Mouse (Mus musculus) CH12.LX (cell line): ENCODE results near the gene Lamtor4. TPM values are rescaled to one million over a fixed set of nuclear protein-coding genes. Genes with fewer than 3 reads are reported as not detected.

ENCODE experiments used
- DNase-seq: peaks from one replicate; pipeline ENCODE4 v3.0.0-alpha.2; 2013; ENCODE audit errors: extremely low read depth
- H3K27ac ChIP-seq: 2 replicates; pipeline ENCODE4 v1.5.1; 2012; ENCODE audit warnings: low read depth, mild to moderate bottlenecking, control low read depth, moderate library complexity; ENCODE audit not compliant: insufficient read depth
- H3K27me3 ChIP-seq: replicated peaks from 2 replicates; pipeline ENCODE3; 2012; ENCODE audit warnings: inconsistent platforms
- H3K36me3 ChIP-seq, 2 experiments: replicated peaks in 1 of 2; 2 replicates each; pipeline versions ENCODE3 to v1.6.1; 2012; ENCODE audit warnings: inconsistent platforms in 1 of 2, low read length in 1 of 2, mild to moderate bottlenecking in 1 of 2, mixed read lengths in 1 of 2, moderate library complexity in 1 of 2; ENCODE audit not compliant: control insufficient read depth in 1 of 2, insufficient read depth in 1 of 2
- H3K4me1 ChIP-seq, 2 experiments: 2 replicates each; pipeline ENCODE4 v1.6.1; 2012; ENCODE audit warnings: inconsistent platforms in 1 of 2, moderate library complexity in 1 of 2; ENCODE audit not compliant: insufficient read depth in 2 of 2, control insufficient read depth in 1 of 2
- H3K4me2 ChIP-seq: 2 replicates; pipeline ENCODE4 v1.6.1; 2012; ENCODE audit warnings: low read depth, mild to moderate bottlenecking, control low read depth; ENCODE audit not compliant: poor library complexity, insufficient read depth, severe bottlenecking
- H3K4me3 ChIP-seq, 3 experiments: fragments of 150-350 bp in 1 of 3; sonication (generic) in 1 of 3; replicated peaks in 1 of 3; 2 replicates each; pipeline versions ENCODE3 to v1.5.1; 2011 to 2012; ENCODE audit warnings: low read depth in 2 of 3, low read length in 2 of 3, mild to moderate bottlenecking in 2 of 3, moderate library complexity in 2 of 3, control low read depth in 1 of 3, improper control_type of control experiment in 1 of 3, inconsistent platforms in 1 of 3, mixed read lengths in 1 of 3; ENCODE audit not compliant: poor library complexity in 1 of 3
- H3K79me2 ChIP-seq: replicated peaks from 2 replicates; pipeline ENCODE4 v1.6.1; 2012; ENCODE audit warnings: mild to moderate bottlenecking, moderate library complexity; ENCODE audit not compliant: control insufficient read depth, poor library complexity, insufficient read depth, severe bottlenecking; ENCODE audit errors: extremely low read depth
- H3K9ac ChIP-seq: 2 replicates; pipeline ENCODE4 v1.6.1; 2012; ENCODE audit warnings: low read depth, mild to moderate bottlenecking, control low read depth, moderate library complexity; ENCODE audit not compliant: insufficient read depth
- H3K9me3 ChIP-seq: replicated peaks from 2 replicates; pipeline ENCODE3; 2012; ENCODE audit warnings: low read length, inconsistent platforms, mixed read lengths
- CTCF ChIP-seq, 2 experiments: IDR thresholded peaks in 1 of 2; conservative IDR thresholded peaks in 1 of 2; 2 replicates each; pipeline ENCODE4 v1.5.1; 2011 to 2012; ENCODE audit warnings: low read depth in 2 of 2, low read length in 2 of 2, improper control_type of control experiment in 1 of 2, inconsistent platforms in 1 of 2, mild to moderate bottlenecking in 1 of 2, moderate library complexity in 1 of 2
- E2F4 ChIP-seq: IDR thresholded peaks from 2 replicates; pipeline ENCODE4 v1.6.1; 2011; ENCODE audit warnings: low read depth, low read length, improper control_type of control experiment; ENCODE audit not compliant: insufficient replicate concordance
- ETS1 ChIP-seq: conservative IDR thresholded peaks from 2 replicates; pipeline ENCODE4 v1.6.1; 2012; ENCODE audit warnings: low read depth, mild to moderate bottlenecking, inconsistent platforms, low read length, improper control_type of control experiment, moderate library complexity
- GABPA ChIP-seq: IDR thresholded peaks from 2 replicates; pipeline ENCODE4 v1.6.1; 2012; ENCODE audit warnings: low read depth, low read length, improper control_type of control experiment, inconsistent platforms; ENCODE audit not compliant: insufficient replicate concordance
- HCFC1 ChIP-seq: IDR thresholded peaks from 2 replicates; pipeline ENCODE4 v1.6.1; 2012; ENCODE audit warnings: low read depth, mild to moderate bottlenecking, inconsistent platforms, low read length, improper control_type of control experiment
- IRF4 ChIP-seq: IDR thresholded peaks from 2 replicates; pipeline ENCODE4 v1.6.1; 2014; ENCODE audit warnings: low read depth, mild to moderate bottlenecking, inconsistent platforms, low read length, improper control_type of control experiment
- KAT2A ChIP-seq: IDR thresholded peaks from 2 replicates; pipeline ENCODE4 v1.6.1; 2012; ENCODE audit warnings: low read length, improper control_type of control experiment, inconsistent platforms; ENCODE audit not compliant: insufficient replicate concordance
- MAFK ChIP-seq: IDR thresholded peaks from 2 replicates; pipeline ENCODE4 v1.6.1; 2011; ENCODE audit warnings: low read length, improper control_type of control experiment; ENCODE audit not compliant: insufficient replicate concordance
- MAX ChIP-seq: IDR thresholded peaks from 2 replicates; pipeline ENCODE4 v1.6.1; 2011; ENCODE audit warnings: low read length, improper control_type of control experiment
- MEF2A ChIP-seq: IDR thresholded peaks from 2 replicates; pipeline ENCODE4 v1.6.1; 2014; ENCODE audit warnings: low read depth, mild to moderate bottlenecking, inconsistent platforms, low read length, improper control_type of control experiment, borderline replicate concordance
- MXI1 ChIP-seq: IDR thresholded peaks from 2 replicates; pipeline ENCODE4 v1.6.1; 2011; ENCODE audit warnings: mild to moderate bottlenecking, low read depth, low read length, improper control_type of control experiment
- MYC ChIP-seq: IDR thresholded peaks from 2 replicates; pipeline ENCODE4 v1.6.1; 2011; ENCODE audit warnings: low read depth, mild to moderate bottlenecking, improper control_type of control experiment, low read length
- PAX5 ChIP-seq: IDR thresholded peaks from 2 replicates; pipeline ENCODE4 v1.6.1; 2012; ENCODE audit warnings: low read length, inconsistent platforms, mixed read lengths
- POLR2AphosphoS2 ChIP-seq: IDR thresholded peaks from 2 replicates; pipeline ENCODE4 v1.6.1; 2011; ENCODE audit warnings: low read depth, low read length, improper control_type of control experiment
- RAD21 ChIP-seq: IDR thresholded peaks from 2 replicates; pipeline ENCODE4 v1.6.1; 2011; ENCODE audit warnings: low read depth, mild to moderate bottlenecking, low read length, improper control_type of control experiment, moderate library complexity
- RCOR1 ChIP-seq: conservative IDR thresholded peaks from 2 replicates; pipeline ENCODE4 v1.6.1; 2012; ENCODE audit warnings: low read depth, mild to moderate bottlenecking, inconsistent platforms, low read length, improper control_type of control experiment
- SIN3A ChIP-seq: IDR thresholded peaks from 2 replicates; pipeline ENCODE4 v1.6.1; 2012; ENCODE audit warnings: low read length, improper control_type of control experiment, inconsistent platforms
- SMC3 ChIP-seq: IDR thresholded peaks from 2 replicates; pipeline ENCODE4 v1.6.1; 2011; ENCODE audit warnings: low read depth, low read length, improper control_type of control experiment
- TCF12 ChIP-seq: IDR thresholded peaks from 2 replicates; pipeline ENCODE4 v1.6.1; 2014; ENCODE audit warnings: low read depth, mild to moderate bottlenecking, inconsistent platforms, low read length, improper control_type of control experiment
- UBTF ChIP-seq: IDR thresholded peaks from 2 replicates; pipeline ENCODE4 v1.6.1; 2012; ENCODE audit warnings: low read depth, mild to moderate bottlenecking, inconsistent platforms, low read length, improper control_type of control experiment, moderate library complexity
- USF2 ChIP-seq: conservative IDR thresholded peaks from 2 replicates; pipeline ENCODE4 v1.6.1; 2011; ENCODE audit warnings: low read depth, low read length, improper control_type of control experiment
- ZMIZ1 ChIP-seq: IDR thresholded peaks from 2 replicates; pipeline ENCODE4 v1.6.1; 2012; ENCODE audit warnings: low read depth, mild to moderate bottlenecking, inconsistent platforms, low read length, improper control_type of control experiment
- dilution Hi-C: fragments of 300-500 bp; cut with MboI; formaldehyde crosslinking; loops from 2 replicates; pipeline ENCODE4 v1.14.3; 2020; ENCODE audit warnings: low sequenced_read_pairs; ENCODE audit not compliant: extremely low pct_unique_long_range_greater_than_20kb, extremely low pct_ligation_motif_present
- in situ Hi-C: fragments of 300-500 bp; cut with MboI; formaldehyde crosslinking; loops from 3 replicates; pipeline ENCODE4 v1.14.3; 2019; ENCODE audit warnings: low sequenced_read_pairs, low pct_ligation_motif_present, low pct_unique_long_range_greater_than_20kb, mixed read lengths
- polyA plus RNA-seq: library from polyadenylated mRNA; unstranded; fragments of >175 nt; gene quantifications from 2 replicates; pipeline ENCODE4 v1.2.1, GENCODE M21; 2012; ENCODE audit warnings: low read depth; ENCODE audit not compliant: insufficient read length
- total RNA-seq, 2 experiments: library from RNA; depleted of rRNA; stranded (reverse); fragments of 300-350 nt in 1 of 2; fragments of >200 nt in 1 of 2; gene quantifications; 2 replicates each; pipeline ENCODE4 v1.2.3; 2012 to 2014

Lamtor4 gene
- total and polyA plus RNA-seq, 3 experiments: 24.5 to 44.0 (median 40.1) TPM

- H3K9ac ChIP-seq: no peak overlapping the region
- H3K4me3 ChIP-seq: no peak overlapping the region
- peaks cover 8% of the 10 kb centered on the region for H3K27me3 ChIP-seq
- TF ChIP-seq RAD21 (peak; percentile 17), SMC3 (0 out of 2 replicates have a peak, but pooled peaks have one; percentile 1), RCOR1 (no peak), ZMIZ1 (no peak), CTCF (conservative IDR thresholded peaks at IDR 0.05 in 1 of 2, IDR thresholded peaks at IDR 0.05 in 1 of 2; ENCODE audit: low read depth in 2 of 2, low read length in 2 of 2) (peak; percentile 47 to 50; a peak in 3 of 4 replicates)
- no peaks in the 10 kb centered on the region for H3K79me2 ChIP-seq
- H3K9me3 ChIP-seq: peaks cover 2% of the 10 kb centered on the region
- in situ Hi-C loops (no loop called here), dilution Hi-C loops (no loop called here)
- DNase-seq: peak; percentile 37
- H3K27ac ChIP-seq: no peak overlapping the region
- no peaks in the 10 kb centered on the region for H3K36me3 ChIP-seq
- no peak overlapping the region for H3K4me2 ChIP-seq
- peaks cover 0 to 5% of the 10 kb centered on the region in 2 experiments; a peak in 1 of 4 replicates for H3K4me1 ChIP-seq
Measured at GRCm38 (mm10) chr5:138287861-138288260, 32.6 kb downstream of the Lamtor4 start.

DNA sequence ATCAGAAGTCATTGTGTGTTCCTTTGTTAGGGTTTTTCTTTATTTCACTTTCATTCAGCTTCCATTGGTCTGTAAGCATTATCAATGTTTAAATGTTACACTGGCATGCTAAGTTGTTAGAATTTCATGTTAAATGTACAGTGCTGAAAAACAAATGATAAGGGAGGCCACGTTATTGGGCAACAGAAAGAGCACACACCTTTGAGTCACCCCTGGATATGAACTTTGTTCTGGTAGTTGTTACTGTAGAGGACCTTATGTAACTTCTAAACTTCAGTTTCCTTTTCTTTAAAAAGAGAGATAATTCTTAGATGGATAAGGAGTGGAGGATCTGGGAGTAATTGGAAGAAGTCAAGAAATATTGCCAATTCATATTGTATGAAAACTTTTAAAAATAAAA is 36.4 kb downstream of the Lamtor4 start:
- no peak overlapping the region for H3K27ac ChIP-seq
- in situ Hi-C loops (no loop called here), dilution Hi-C loops (no loop called here)
- H3K9ac ChIP-seq: no peak overlapping the region
- H3K4me1 ChIP-seq: no peaks in the 10 kb centered on the region
- peaks cover 2% of the 10 kb centered on the region for H3K9me3 ChIP-seq
- no peaks in the 10 kb centered on the region for H3K79me2 ChIP-seq
- TF ChIP-seq MEF2A (no peak), UBTF (no peak), KAT2A (no peak), POLR2AphosphoS2 (no peak), IRF4 (no peak), MAFK (no peak), ETS1 (no peak), E2F4 (no peak), GABPA (no peak), MXI1 (no peak), TCF12 (no peak), HCFC1 (no peak), MYC (no peak), USF2 (no peak), PAX5 (no peak), MAX (no peak), SIN3A (no peak), ZMIZ1 (no peak)
- H3K4me2 ChIP-seq: no peak overlapping the region
- no peak for DNase-seq
- H3K4me3 ChIP-seq: no peak overlapping the region
- peaks cover 13% of the 10 kb centered on the region for H3K27me3 ChIP-seq
- no peaks in the 10 kb centered on the region for H3K36me3 ChIP-seq
